Mouse (Mus musculus) naive thymus-derived CD4-positive, alpha-beta T cell, adult 2 months (primary cell): Measurements from ENCODE around the gene Ppara.

ENCODE experiments used
- DNase-seq: peaks from one replicate; pipeline ENCODE4 v3.0.0-alpha.2; 2011; ENCODE audit warnings: low read depth

The Ppara gene

GRCm38 (mm10) chr15:85806886-85807285 is 72.1 kb downstream of the Ppara start:
- DNase-seq, result no peak

- DNase-seq, result no peak
These were observed 72.6 kb downstream of the Ppara start for GRCm38 (mm10) chr15:85807404-85807803.

DNA sequence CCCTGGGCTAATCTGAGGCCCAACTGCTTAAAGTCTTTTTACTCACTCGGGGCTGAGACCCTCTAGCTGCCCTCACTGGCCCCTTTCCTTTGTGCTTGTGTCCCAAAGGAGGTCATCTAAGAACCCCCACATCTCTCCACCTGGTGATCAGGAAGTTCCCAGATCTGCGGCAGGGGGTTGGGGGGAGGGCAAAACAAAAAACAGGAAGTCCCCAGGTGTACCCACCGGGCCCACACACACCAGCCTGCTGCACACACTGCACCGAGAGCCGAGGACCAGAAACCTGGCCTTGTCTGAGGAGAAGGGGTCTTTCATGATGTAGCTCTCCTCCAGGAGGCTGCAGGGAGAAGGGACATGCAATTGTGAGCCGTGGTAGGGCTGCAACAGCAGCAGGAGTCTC is 73.2 kb downstream of the Ppara start:
- DNase-seq, result no peak

DNA sequence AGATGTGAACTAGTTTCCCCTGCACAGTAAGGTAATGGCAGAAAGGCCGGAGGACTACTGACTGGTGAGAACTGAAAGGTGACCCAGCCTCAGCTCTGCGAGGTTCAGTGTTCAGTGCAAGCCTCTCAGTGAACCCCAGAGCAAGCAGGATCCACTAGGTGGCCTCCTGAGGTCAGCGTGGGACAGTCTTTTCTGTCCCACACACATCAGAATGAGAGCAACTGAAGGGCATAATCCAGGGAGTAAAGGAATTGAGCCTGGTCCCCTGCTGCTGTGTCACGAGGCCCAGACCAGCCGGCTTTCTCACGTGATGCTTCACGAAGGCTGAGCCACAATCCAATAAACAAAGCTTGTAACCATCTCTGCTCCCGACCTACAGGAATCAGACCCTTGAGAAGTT is 73.7 kb downstream of the Ppara start:
- DNase-seq, result no peak

DNA sequence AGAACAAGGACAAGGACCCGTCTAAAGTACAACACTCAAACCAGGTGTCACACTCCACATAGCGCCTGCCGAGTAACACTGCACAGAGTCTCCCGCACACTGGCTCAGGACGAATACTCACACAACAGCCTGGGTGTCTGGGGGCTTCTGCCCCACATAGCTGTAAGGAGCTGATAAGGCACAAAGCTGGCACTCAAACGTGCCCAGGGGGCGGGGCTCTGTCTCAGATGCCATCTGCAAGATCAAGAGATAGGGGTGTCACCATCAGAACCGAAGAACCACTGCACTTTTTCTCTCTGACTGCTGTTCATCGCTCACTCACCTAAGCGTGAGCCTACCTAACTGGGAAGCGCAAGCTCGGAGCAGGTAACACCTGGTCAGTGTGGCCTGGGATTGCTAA is 74.3 kb downstream of the Ppara start:
- peak; percentile 32 for DNase-seq

DNA sequence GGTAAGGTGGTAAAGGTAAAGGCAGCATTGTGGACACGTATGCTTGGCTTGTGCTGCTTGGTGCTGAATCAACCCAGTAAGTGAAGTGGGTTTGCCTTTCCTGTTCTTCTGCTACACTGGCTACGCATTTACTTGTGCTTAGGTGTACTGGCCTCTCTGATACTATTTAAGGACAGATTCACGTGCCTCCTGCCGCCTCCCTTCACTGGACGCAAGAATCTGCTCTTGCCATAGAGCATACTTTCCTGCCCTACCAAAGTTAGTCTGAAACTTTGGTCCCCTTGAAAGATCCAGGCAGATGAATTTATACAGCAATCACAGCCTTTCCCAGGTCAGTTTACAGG is 75.7 kb downstream of the Ppara start:
- DNase-seq, result no peak

DNA sequence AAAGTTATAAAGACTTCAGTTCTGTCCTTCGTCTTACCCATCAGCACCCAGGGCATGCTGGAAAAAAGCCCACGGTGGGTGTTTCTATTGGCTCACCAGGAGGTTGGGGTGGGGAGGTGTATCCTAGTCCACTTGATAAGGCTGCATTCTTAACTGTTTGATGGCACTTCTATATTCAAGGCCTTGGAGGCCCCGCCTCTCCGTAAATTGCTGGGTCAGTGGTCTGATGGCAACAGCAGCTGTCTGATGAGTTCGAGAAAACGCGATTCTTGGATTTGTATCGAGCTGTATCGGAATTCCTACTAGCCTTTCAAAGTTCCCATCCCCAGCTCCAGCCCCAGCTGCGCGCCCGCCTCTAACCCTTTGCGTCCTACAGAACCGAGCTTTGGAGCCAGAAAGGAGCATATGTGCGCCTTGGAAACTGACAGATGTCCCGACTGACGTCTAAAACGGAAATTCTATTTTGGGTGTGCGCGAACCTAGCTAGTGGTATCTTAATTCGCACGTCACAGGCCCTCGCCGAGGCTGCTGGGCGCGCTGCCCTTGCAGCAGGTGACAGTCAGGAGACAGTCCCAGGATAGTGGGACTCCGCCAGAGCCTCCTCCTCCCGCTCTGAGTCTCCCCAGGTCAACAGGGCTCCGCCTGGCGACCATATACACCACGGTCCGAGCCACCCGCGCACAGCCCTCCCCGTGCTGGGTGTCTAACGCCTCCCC is 76.2 kb downstream of the Ppara start:
- DNase-seq, result peak; percentile 85

DNA sequence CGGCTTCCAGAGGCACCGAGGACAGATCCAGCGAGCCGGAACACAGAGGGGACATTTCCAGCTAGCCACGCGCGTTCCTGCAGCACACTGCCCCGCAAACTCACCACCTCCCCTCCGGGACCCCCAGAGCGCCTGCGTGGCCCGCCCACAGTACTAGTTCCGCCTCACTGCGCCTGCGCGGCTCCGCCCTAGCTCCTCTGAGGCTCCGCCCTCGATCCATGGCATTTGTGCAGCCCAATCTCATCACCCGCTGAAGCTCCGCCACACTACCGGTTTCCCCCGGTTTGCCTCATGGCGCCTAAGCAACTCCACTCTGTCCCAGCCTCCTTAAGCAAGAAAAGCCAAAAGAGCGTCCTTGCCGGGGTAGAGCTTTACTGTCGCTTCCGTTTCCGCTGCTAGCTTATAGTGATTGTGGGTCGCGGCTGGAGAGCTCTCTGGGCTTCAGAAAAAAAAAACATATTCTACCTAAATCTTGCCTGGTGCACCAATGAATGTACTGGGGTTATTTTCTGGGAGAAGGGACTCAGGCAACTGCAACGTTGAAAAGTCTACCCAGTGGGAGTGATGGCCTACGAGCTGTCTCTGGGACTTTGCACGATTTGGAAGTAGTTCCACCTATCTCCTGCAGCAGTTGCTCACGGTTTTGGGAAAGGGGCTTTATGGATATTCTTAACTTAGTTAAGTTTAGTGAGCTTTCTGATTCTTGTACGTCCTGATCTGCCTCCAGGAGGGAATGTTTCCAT is 76.9 kb downstream of the Ppara start, which contains the start of gene Cdpf1:
Gene Cdpf1 (minus strand): TSS at position 163 of the 743 bp plus-strand sequence.
- DNase-seq, result peak; percentile 99

DNA sequence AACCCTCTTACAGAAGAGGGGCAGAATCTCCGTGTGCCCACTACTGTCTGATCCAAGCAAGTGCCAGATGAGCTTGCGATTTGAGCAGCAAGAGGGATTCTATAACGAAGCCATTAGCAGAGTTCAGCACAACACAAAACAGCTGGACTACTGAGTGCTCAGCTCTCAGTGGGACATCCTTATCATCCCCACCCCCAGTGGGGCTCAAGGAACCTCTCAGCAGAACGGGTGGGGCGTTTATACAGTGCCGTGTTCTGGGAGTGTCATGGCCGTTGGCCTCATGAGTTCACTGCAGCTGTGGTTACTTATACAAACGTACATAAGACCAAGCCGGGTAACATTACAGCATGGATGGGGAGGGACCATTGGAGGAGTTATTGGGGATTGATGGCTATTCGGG is 78.6 kb downstream of the Ppara start:
- no peak for DNase-seq

GRCm38 (mm10) chr15:85821203-85822010 is 86.6 kb downstream of the Ppara start, which contains the start of gene Pkdrej:
TSS of gene Pkdrej (minus strand) at chr15:85821734.
- peak; percentile 28 for DNase-seq

DNA sequence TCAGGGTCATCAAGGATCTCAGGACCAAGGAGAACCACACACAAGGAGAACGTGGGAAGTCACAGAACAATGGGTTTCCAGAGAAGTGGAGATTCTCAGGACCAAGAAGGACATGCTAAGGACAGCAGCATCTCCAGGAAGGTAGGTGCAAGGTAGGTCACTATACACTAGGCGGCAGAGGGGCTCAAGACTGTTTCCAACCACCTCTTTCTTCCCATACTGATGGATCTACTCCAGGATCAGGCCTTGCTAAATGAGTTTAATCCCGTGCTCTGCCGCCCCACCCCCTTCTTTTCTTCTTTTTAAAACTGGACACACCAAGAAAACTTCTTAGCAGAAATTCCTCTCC is 87.2 kb downstream of the Ppara start:
- no peak for DNase-seq

- no peak for DNase-seq
These were observed 91.9 kb downstream of the Ppara start for GRCm38 (mm10) chr15:85826676-85827075.

GRCm38 (mm10) chr15:85828071-85828470 is 93.3 kb downstream of the Ppara start:
- peak; percentile 20 for DNase-seq

DNA sequence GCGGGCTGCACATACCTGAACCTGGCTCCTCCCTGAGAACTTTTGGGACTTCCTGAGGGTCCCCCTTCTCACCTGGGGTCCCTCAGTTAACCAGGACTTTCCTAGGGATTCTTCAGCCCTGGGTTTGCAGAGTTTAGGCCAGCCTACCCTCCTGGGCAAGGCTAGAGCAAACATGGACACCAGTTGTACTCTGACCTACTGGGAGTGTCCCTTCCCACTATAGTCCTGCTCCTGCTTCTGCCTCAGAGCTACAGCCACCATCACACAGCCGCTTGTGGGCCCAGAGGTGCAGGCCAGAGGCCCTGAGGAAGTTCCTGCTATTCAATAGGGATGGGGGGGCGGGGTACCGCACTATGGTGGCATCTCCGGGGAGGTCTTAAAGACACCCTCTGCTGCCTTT is 94.7 kb downstream of the Ppara start:
- DNase-seq, result no peak

DNA sequence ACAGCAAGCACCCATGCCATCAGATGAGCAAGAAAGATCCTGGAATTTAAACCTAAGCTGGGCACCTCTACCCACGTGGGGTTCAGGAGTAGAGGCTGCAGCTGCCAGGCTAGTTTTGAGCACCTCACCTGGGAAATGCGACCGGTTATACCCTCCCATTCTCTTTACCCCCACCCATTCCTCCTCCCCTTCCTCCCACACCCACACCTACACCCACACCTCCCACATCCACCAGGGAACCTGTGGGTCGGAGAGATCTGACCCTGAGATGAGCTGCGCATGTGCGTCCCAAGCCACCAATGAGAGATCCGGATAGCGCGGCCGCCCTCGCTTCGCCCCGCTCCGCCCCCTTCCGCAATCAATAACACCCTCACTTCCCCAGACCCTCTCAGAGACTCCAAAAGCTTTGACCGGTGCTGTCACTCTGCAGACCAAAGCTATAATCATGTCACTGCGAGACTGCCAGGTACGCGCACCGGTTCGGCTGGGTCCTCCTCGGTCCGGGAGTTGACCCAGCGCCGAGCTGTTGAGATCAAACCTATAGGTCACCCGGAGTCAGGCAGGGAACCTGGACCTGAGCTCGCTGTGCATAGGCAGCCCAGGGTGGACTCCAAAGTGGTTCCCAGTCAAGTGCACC is 97.3 kb downstream of the Ppara start, which contains the start of gene Ttc38:
Gene Ttc38 (plus strand): TSS at position 353 of the 637 bp plus-strand sequence.
- peak; percentile 83 for DNase-seq

DNA sequence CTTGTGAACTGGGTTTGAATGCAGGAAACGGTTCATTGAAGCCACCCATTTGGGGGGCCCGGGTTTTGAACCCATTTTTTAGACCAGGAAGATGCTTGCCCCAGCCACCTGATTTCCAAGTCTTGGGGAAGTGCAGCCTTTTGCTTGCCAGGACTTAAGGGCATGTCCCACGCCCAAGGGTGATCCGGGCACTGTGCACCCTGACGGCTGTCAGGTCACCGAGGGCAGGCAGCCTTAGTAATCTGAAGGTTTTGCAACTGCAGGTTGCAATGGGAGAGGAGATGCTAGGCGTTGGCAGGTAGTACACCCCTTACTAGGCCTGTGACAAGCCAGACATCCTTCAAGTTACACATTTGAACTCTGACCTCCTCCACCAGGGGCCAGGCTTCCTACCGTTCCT is 97.8 kb downstream of the Ppara start:
- DNase-seq, result no peak

GRCm38 (mm10) chr15:85835335-85835734 is 100.6 kb downstream of the Ppara start:
- DNase-seq, result peak; percentile 41

DNA sequence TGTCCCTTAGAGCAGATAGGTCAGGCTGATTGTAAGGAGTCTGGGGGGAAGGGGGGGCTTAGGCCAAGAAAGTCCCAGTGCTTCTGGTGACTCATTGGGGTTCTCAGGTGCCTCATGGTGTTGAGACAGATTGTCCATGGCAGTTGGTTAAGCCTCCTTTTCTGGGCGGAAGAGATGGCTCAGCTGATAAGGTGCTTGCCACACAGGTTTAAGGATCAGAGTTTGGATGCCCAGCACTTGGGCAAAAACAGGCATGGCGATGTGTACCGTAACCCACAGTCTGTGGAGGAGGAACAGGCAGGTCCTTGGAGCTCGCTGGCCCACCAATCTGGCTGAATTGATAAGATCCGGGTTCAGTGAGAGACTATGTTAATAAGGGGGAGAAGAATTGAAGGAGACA is 102.1 kb downstream of the Ppara start:
- DNase-seq, result no peak

DNA sequence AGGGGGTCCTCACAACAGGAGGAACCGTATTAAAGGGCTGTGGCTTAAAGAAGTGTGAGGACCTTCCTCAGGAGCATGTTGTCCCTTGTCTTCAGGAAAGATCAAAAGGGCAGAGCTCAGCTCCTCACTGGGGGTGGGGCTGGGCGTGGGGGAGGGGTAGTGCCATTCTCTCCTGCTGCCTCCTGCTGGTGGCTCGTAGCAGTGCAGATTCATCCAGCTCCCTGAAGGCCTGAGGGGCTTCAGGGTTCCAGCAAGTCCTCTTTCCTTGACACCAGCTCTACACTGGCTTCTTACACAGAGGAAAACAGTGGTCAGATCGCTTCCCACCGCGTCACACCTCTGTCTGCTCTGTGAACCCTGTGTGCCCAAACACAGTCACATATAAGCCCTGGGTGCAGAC is 106.2 kb downstream of the Ppara start:
- peak; percentile 53 for DNase-seq

DNA sequence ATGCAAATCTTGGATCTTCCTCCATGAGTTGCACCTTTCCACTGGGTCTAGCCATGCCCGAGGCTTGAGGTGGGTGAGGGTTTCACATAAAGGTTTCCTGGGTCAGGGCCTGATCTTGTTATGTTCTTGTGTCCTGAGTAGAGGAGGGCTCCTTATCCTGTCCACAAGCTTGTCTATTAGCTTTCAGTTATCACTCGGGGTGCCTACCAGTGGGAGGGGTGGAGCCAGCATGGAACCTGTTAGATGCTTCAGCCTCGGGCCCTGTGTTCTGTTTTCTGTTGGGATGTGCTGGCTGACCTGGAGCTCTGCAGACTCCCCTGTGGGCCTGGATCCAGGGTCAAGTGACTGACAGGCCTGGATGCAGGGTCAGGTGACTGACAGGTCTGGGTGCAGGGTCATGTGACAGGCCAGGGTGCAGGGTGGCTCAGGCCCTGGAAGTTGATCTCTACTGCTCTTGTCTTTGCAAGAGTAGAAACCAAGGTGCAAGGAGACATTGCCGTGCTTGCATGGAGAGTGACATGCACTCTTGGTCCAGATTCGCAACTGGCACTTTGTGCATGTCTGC is 107.1 kb downstream of the Ppara start:
- no peak for DNase-seq

DNA sequence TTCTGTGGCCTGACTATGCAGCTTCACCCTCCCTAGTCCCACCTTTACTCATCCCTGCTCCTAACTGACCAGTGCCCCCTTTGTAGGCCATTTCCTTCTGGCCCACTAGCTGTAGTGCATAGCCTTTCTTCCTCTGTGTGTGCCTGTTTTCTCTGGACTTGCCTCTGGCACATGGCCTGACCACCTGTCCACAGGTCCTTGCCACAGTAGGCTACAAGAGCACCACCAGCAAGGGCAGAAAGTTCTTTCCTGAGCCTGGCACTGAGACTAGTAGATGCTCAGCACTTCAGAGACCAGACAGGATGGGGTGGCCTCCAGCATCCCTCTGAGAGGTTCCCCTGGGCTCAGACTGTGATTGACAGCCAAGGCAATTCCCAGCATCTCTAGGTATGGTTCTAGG is 110.3 kb downstream of the Ppara start:
- no peak for DNase-seq
